Mouse (Mus musculus): ENCODE results near the gene Osgep. TPM values are rescaled to one million over a fixed set of nuclear protein-coding genes. Genes with fewer than 3 reads are reported as not detected.
A peak's percentile ranks its signal among the peaks of the same experiment; 100 is the strongest.
"Not testable (repeated sequence)": the region's sequence is repeated elsewhere in the genome, so short reads cannot be mapped to it uniquely, and the experiment has no call there.

Gene Osgep
- polyA plus RNA-seq, 1 experiment: 88.0 TPM

DNA sequence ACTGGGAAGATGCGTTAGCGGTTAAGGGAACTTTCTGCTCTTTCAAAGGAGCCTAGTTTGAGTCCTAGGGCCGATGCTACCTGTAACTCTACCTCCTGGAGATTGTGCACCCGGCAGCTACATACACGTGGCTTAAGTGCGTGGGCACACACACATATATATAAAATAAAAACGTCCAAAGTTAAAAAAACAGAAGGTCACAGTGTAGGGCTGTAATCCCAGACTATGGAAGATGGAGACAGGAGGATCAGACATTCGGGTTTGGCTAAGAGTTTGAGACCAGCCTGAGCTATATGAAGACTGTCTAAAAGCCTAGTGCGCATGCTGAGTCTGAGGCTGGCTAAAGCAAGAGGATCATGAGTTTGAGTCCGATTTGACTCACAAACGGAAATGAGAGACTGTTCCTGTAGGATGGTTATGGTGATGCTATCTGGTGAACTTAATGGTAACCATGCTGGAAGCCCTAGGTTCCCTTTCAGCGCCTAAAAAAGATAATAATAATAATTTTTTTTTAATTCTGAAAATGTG is 6.9 kb upstream of the Osgep start:
- DNase-seq (ENCODE audit: low read depth): no peak

GRCm38 (mm10) chr14:50930754-50931492 is 6.2 kb upstream of the Osgep start, which contains the start of the genes Pip4p1 and Pnp:
Gene Pip4p1 (minus strand): TSS chr14:50930856.
Gene Pnp (plus strand): TSS chr14:50931082.
- DNase-seq (ENCODE audit: low read depth): peak; percentile 98

GRCm38 (mm10) chr14:50930377-50930753 is 5.7 kb upstream of the Osgep start:
- no peak for DNase-seq (ENCODE audit: low read depth)

GRCm38 (mm10) chr14:50929951-50930350 is 5.3 kb upstream of the Osgep start:
- no peak for DNase-seq (ENCODE audit: low read depth)

- no peak for DNase-seq (ENCODE audit: low read depth)
Observed at GRCm38 (mm10) chr14:50927366-50927765, 2.7 kb upstream of the Osgep start.

- DNase-seq (ENCODE audit: low read depth): no peak
Observed at GRCm38 (mm10) chr14:50925111-50925920, 623 bp upstream of the Osgep start.

DNA sequence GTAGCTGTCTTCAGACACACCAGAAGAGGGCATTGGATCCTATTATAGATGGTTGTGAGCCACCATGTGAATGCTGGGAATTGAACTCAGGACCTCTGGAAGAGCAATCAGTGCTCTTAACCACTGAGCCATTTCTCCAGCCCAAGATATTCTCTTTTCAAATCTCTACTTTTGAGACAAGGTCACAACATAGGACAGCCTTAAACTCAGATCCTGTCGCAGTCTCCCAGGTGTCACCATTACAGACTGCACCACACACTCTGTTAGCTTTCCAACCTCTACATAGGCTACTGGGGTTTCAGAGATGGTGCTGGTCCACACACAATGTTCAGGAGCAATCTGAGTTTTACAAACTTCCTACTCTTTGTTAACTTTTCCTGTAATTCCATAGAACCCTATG is 1.3 kb downstream of the Osgep start:
- not testable (repeated sequence) for DNase-seq (ENCODE audit: low read depth)

- DNase-seq (ENCODE audit: low read depth): no peak
Observed at GRCm38 (mm10) chr14:50911356-50911755, 13.3 kb downstream of the Osgep start.

DNA sequence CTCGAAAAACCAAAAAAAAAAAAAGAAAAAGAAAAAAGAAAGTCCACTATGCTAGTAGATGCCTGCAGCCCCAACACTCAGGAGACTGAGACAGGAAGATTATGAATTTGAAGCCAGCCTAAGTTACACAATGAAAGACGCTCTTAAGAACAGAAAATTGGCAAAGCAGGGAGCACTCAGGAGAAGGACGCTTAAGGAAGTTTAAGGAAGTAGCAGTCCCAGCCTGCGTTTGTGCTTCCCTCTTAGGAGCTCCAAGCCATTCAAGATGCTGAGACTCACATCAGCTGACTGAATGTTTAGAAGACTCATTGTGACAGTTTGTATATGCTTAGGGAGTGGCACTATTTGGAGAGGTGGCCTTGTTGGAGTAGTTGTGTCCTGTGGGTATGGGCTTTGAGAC is 16.6 kb downstream of the Osgep start:
- no peak for DNase-seq (ENCODE audit: low read depth)

DNA sequence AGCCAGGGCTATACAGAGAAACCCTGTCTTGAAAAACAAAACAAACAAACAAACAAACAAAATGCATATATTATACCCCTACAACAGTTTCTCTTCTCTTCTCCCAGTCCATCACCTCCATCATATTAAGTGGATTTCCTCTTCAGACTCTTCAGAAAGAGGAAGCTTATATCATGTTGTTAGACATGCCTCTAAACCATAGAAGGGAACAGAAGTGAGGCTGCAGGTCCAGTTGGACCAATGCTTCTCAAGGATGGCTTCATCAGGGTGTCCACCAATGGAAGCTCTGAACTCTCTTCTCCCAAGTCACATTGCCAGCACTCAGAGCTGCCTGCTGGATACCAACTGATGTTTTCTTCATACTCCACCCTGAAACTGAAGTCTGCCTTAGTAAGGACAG is 19.4 kb downstream of the Osgep start:
- not testable (repeated sequence) for DNase-seq (ENCODE audit: low read depth)

DNA sequence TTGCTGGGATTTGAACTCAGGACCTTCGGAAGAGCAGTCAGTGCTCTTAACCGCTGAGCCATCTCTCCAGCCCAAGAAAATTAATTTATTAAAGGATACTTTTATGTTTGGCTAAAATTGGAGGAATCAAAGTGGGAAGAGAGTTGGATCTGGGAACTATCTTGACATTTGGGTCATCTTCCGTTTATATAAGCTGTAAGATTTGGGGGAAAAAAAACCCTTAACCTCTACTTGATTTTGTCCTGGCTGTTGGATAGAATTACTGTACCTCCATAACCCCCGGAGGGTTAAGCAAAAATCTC is 19.9 kb downstream of the Osgep start:
- DNase-seq (ENCODE audit: low read depth): no peak

GRCm38 (mm10) chr14:50903973-50904827 is 20.5 kb downstream of the Osgep start:
- no peak for DNase-seq (ENCODE audit: low read depth)

- DNase-seq (ENCODE audit: low read depth): not testable (repeated sequence)
Observed at GRCm38 (mm10) chr14:50897992-50898391, 26.7 kb downstream of the Osgep start.

DNA sequence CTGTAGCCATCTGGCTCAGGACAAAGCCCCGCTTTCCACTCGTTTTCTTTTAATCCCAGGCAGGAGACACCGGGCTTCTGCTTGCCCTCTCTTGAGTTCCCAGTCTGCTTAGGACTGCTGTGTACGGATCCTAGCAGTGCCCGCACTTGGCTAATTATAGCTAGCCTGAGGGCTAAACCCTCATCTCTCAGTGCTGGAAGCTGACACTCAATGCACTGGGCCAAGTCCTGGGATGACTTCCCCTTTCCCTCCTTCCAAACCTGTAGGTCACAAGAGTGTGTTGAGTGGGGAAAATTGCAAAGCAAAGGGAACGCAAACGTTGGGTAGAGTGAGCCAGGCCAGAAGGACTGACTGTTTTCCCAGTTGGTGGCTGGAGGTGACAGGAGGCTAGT is 27.3 kb downstream of the Osgep start, which contains the start of gene Klhl33:
TSS of gene Klhl33 (minus strand) at position 134 of the 392 bp plus-strand sequence.
- no peak for DNase-seq (ENCODE audit: low read depth)

DNA sequence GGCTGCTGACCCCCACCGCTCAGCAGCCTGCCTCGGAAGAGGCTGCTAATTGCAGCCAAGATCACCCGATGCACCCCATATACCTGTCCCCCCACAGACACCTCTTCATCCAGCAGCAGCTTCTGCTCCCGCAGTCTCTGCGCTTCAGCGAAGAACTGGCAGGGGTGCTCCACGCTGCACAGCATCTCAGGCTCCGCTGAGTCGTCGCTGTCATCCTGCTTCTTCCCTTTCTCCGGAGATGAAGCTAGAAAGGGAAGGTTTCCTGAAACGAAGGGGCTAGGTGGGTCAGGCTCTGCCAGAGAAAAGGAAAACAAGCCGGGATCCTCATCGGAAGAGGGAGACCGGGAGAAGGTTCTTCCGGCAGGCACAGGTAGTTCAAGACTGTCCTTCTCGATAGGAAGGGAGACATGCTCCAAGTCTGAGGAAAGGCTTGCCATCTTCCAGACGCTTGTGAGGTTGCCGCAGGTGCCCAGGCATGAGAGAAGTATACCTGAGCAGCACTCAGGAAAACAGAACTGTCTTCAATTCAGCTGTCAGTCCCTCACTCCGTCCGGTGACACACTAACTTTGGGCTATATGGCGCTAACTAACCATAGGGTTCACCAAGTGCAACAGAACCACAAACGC is 27.8 kb downstream of the Osgep start:
- DNase-seq (ENCODE audit: low read depth): no peak

GRCm38 (mm10) chr14:50895985-50896746 is 28.5 kb downstream of the Osgep start:
- DNase-seq (ENCODE audit: low read depth): peak; percentile 58

GRCm38 (mm10) chr14:50895407-50895806 is 29.3 kb downstream of the Osgep start:
- no peak for DNase-seq (ENCODE audit: low read depth)

GRCm38 (mm10) chr14:50892541-50893459 is 31.9 kb downstream of the Osgep start:
- DNase-seq (ENCODE audit: low read depth): no peak

- DNase-seq (ENCODE audit: low read depth): no peak
Observed at GRCm38 (mm10) chr14:50892091-50892490, 32.6 kb downstream of the Osgep start.

DNA sequence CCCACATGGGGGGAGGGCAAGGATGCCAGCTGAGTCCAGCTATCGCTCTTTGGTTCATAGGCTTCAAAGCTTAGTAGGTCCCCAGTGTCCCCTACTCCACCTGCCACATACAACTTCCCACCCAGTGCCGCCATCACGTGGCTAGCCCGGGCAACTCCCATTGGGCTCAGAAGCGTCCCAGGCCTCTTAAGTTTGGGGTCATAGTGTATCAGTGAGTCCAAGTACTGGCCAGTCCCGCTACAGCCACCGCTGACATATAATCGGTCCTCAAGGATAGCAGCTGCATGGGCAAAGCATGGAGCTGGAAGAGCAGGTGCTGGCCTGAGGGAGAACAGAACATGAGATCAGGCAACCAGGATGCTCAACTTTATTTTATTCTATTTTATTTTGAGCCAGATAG is 33.1 kb downstream of the Osgep start:
- DNase-seq (ENCODE audit: low read depth): no peak

Measured in gonadal fat pad, adult 2 months (tissue).